8 mouse cellular contexts compared by ENCODE assay signal in the genomic region with DNA sequence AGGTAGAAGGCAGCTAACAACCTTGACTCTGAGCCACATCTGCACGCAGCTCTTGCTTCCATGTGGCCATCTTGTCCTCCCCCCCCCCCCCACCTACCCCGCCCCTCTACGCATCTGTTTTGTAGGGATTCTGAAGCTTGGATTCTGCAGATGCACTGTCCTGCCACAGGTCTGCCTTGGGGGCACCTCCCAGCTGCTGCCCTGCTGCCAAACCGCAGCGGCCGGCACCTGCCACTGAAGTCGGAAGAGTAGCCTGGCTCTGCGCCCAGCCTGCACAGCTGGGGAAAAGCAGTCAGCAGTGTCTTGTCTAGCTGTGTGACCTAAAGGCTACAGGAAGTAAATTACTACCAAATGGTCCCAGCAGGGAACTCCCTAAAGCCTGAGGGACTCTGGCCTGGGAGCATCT.
DNase-seq lines count a peak whose midpoint lies in the region; ATAC-seq and TF ChIP-seq lines count a peak whose summit lies in the region.

No protein-coding gene starts in this region.

- intact Hi-C loops in heart, postnatal 14 days (cut with DNase I): no loop called here

- ATAC-seq in liver, embryonic 12.5 days: no peak

- H3K4me3 ChIP-seq in layer of hippocampus, adult 2 months: no peak overlapping the region
- H3K4me3 ChIP-seq in liver, embryonic 12.5 days: no peak overlapping the region

- no peak for TF ChIP-seq CTCF in layer of hippocampus, adult 2 months (conservative IDR thresholded peaks at IDR 0.05)

- no peaks in the 10 kb centered on the region for H3K9me3 ChIP-seq in liver, embryonic 12.5 days (replicated peaks)

- H3K4me1 ChIP-seq in liver, embryonic 12.5 days: no peaks in the 10 kb centered on the region

- H3K27ac ChIP-seq in layer of hippocampus, adult 2 months: no peak overlapping the region
- H3K27ac ChIP-seq in liver, embryonic 12.5 days: no peak overlapping the region

- no peaks in the 10 kb centered on the region for H3K27me3 ChIP-seq in liver, embryonic 12.5 days (replicated peaks)

- peak; percentile 59 to 75 for DNase-seq in adrenal gland, adult (ENCODE audit: inconsistent age in 2 of 2, low spot score in 1 of 2)
- no peak for DNase-seq in adrenal gland, postnatal 4 days (ENCODE audit: low spot score in 2 of 2)
- peak; percentile 96 for DNase-seq in MN1 (ENCODE audit: low spot score)
- peak; percentile 68 to 69 for DNase-seq in heart, postnatal 14 days
- peak; percentile 75 to 89 for DNase-seq in kidney, postnatal 36 days
- DNase-seq in layer of hippocampus, adult 2 months (ENCODE audit: low spot score in 2 of 2): no peak
- no peak for DNase-seq in right cerebral cortex, postnatal 36 days (ENCODE audit: low spot score in 2 of 2)

- no peak overlapping the region for H3K4me2 ChIP-seq in liver, embryonic 12.5 days

- H3K36me3 ChIP-seq in liver, embryonic 12.5 days: no peaks in the 10 kb centered on the region

- H3K9ac ChIP-seq in liver, embryonic 12.5 days: no peak overlapping the region

- 71% methylated on average over 7 of the region's 8 CpGs for WGBS in liver, embryonic 12.5 days (ENCODE audit: insufficient replicate concordance)

Comparison
In these comparisons a context has a peak if more than half of its experiments do, and no peak if none do; other contexts are left out.
1. DNase-seq: peak in adrenal gland, adult (2 of 2), MN1 (single experiment), heart, postnatal 14 days (2 of 2) and kidney, postnatal 36 days (2 of 2); none in adrenal gland, postnatal 4 days (0 of 2), layer of hippocampus, adult 2 months (0 of 2) and right cerebral cortex, postnatal 36 days (0 of 2).